Mouse (Mus musculus): Measurements from ENCODE around the gene Gm47429. TPM values are rescaled to one million over a fixed set of nuclear protein-coding genes. Genes with fewer than 3 reads are reported as not detected.

Gm47429 gene
- polyA plus RNA-seq, 1 experiment from 2014 or later, result not detected

DNA sequence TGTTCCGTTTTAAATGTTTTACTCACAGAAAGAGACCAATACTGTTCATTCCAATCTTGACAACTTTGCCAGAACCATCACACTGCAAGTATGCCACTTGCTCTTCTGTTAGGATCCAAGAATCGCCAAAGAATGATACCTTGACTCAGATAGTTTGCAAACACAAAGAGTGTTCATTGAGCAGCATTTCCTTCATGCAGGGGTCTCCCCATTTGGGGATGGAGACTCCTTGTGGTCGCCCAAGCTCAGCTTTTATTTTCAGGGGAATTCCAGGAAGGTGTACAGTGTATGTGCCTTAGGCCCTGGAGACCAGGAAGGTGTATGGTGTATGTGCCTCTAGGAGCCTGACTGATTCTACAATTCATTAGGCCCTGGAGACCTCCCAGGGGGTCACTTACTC, 25.3 kb downstream of the Gm47429 start:
- H3K4me1 ChIP-seq (replicated peaks), result peaks cover 12% of the 10 kb centered on the region; the same call in 1 of the 2 replicates
- 49% methylated on average over 3 of the region's 3 CpGs for WGBS
- ATAC-seq (ENCODE audit: insufficient number of reproducible peaks, insufficient read depth, low FRiP score, low TSS enrichment, low read depth), result no peak
- H3K4me3 ChIP-seq (replicated peaks), result peak overlapping the region; percentile 89
- no peaks in the 10 kb centered on the region for H3K9me3 ChIP-seq
- H3K27me3 ChIP-seq, result no peaks in the 10 kb centered on the region
- H3K27ac ChIP-seq, result no peak overlapping the region
- peak overlapping the region; percentile 70 for H3K4me2 ChIP-seq
- H3K36me3 ChIP-seq, result peaks cover 34% of the 10 kb centered on the region
- H3K9ac ChIP-seq (replicated peaks), result peak overlapping the region; percentile 90; the same call in 1 of the 2 replicates

DNA sequence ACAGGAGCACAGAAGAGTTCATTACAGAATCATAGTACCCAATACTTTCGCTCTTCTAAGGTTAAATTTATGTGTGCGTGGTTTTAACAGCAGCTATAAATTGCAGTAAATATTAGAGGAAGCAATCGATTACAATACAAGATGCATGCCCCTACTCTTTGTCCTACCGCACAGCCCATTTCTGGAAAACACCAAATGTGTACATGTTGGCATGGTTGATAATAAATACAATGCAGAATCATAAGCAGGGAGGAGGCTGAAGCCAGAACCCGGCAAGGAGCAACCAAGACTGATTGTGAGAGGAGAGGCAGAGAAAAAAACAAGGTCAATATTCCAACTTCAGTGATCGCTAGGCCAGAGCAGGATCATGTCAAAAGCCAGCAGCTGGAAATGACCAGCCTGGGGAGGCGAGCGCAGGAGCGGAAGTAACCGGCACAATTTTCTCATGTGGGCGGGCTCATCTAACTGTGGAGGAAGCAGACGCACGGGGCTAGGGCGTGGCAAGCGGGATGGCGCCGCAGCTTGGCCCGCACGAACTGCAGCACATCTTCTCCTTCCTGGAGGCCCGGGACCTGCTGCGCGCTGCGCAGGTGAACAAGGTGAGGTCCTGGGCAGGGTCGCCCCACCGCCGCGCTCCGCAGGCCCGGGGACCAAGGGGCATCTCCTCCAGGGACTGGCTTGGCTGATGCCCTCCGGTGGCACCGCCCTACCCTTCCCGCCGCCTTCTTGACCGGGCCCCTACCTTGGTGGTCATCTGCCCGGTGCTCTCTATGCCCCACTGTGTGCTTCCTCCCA, 26.1 kb downstream of the Gm47429 start, which contains the start of gene Fbxw17:
Gene Fbxw17, plus strand, starts transcription at position 476 of the 795 bp plus-strand sequence.
- H3K4me1 ChIP-seq (replicated peaks), result peaks cover 12% of the 10 kb centered on the region; the same call in 1 of the 2 replicates
- no peaks in the 10 kb centered on the region for H3K9me3 ChIP-seq
- H3K4me2 ChIP-seq, result peak within 1 kb of the TSS; percentile 70
- peaks cover 25% of the 10 kb centered on the region for H3K36me3 ChIP-seq
- peak; percentile 96 for ATAC-seq (ENCODE audit: insufficient number of reproducible peaks, insufficient read depth, low FRiP score, low TSS enrichment, low read depth)
- peak within 1 kb of the TSS; percentile 35; the same call in 1 of the 2 replicates for H3K27ac ChIP-seq
- peak within 1 kb of the TSS; percentile 89 for H3K4me3 ChIP-seq (replicated peaks)
- H3K9ac ChIP-seq (replicated peaks), result peak within 1 kb of the TSS; percentile 90
- WGBS, result 12% methylated on average over 35 of the region's 35 CpGs
- no peaks in the 10 kb centered on the region for H3K27me3 ChIP-seq

Other genes with a start within 250 kb of the Gm47429 start
- gene Gm906, start 193.6 kb downstream of the Gm47429 start, polyA plus RNA-seq (2016; fragmentation: Nextera tagmentation; extraction: Ambion mirVana), result not detected in 2 replicates
- gene Fbxw17, start 26.0 kb downstream of the Gm47429 start, polyA plus RNA-seq (2016; fragmentation: Nextera tagmentation; extraction: Ambion mirVana), result 31.3 and 42.0 TPM in 2 replicates
- gene Nutm2, start 23.4 kb upstream of the Gm47429 start, polyA plus RNA-seq (2016; fragmentation: Nextera tagmentation; extraction: Ambion mirVana), result not detected in 2 replicates
- not detected in 2 replicates for gene Gm904, start 199.3 kb upstream of the Gm47429 start, polyA plus RNA-seq (2016; fragmentation: Nextera tagmentation; extraction: Ambion mirVana)

Data from limb, embryonic 12.5 days (tissue).